Mouse (Mus musculus): ENCODE data around the gene Hoxd13.

GRCm38 (mm10) chr2:74689574-74690337 lies 21.6 kb downstream of the Hoxd13 start:
- TF ChIP-seq EP300 (IDR thresholded peaks at IDR 0.05; ENCODE audit: low read depth) (no peak), CTCF (IDR thresholded peaks at IDR 0.05; ENCODE audit: low read depth) (no peak)

All from liver, postnatal 0 days (tissue).